Mouse (Mus musculus) T-helper 2 cell (primary cell): Measurements from ENCODE around the gene Sh3pxd2a.

Source experiments
- in situ Hi-C: fragments of 300-600 bp; cut with MboI, MseI; formaldehyde crosslinking; loops from one replicate; pipeline ENCODE4 v1.15.1; 2025; ENCODE audit warnings: high pct_unique_total_duplicates

The Sh3pxd2a gene

GRCm38 (mm10) chr19:47464304-47465241 is at the start of gene Sh3pxd2a:
TSS of gene Sh3pxd2a (minus strand) at chr19:47464401.
- in situ Hi-C loops, result loop anchor here (5.0 kb wide), 1 partner anchor 107 kb away; no protein-coding TSS in a partner anchor

- in situ Hi-C loops, result no loop called here
Measured at GRCm38 (mm10) chr19:47513618-47513897, 49.4 kb upstream of the Sh3pxd2a start.

- in situ Hi-C loops, result no loop called here
Measured at GRCm38 (mm10) chr19:47512794-47513617, 48.8 kb upstream of the Sh3pxd2a start.

GRCm38 (mm10) chr19:47511958-47512357 is 47.8 kb upstream of the Sh3pxd2a start:
- in situ Hi-C loops, result no loop called here

- in situ Hi-C loops, result no loop called here
Measured at GRCm38 (mm10) chr19:47511294-47511675, 47.1 kb upstream of the Sh3pxd2a start.

- in situ Hi-C loops, result no loop called here
Measured at GRCm38 (mm10) chr19:47510473-47511293, 46.5 kb upstream of the Sh3pxd2a start.

GRCm38 (mm10) chr19:47510135-47510472 is 45.9 kb upstream of the Sh3pxd2a start:
- in situ Hi-C loops, result no loop called here

GRCm38 (mm10) chr19:47508771-47509281 is 44.6 kb upstream of the Sh3pxd2a start:
- in situ Hi-C loops, result loop anchor here (5.0 to 10.0 kb wide), 3 partner anchors 213 to 406 kb away; partner anchors contain the start of genes Cfap43 and Itprip

- in situ Hi-C loops, result loop anchor here (5.0 to 10.0 kb wide), 3 partner anchors 214 to 407 kb away; partner anchors contain the start of genes Cfap43 and Itprip
Measured at GRCm38 (mm10) chr19:47508191-47508590, 44.0 kb upstream of the Sh3pxd2a start.

GRCm38 (mm10) chr19:47507128-47508121 is 43.2 kb upstream of the Sh3pxd2a start:
- in situ Hi-C loops, result loop anchor here (5.0 to 10.0 kb wide), 3 partner anchors 215 to 407 kb away; partner anchors contain the start of genes Cfap43 and Itprip

- in situ Hi-C loops, result loop anchor here (5.0 to 10.0 kb wide), 3 partner anchors 146 to 411 kb away; partner anchors contain the start of genes Cfap43 and Itprip
Measured at GRCm38 (mm10) chr19:47503625-47504024, 39.4 kb upstream of the Sh3pxd2a start.

- in situ Hi-C loops, result loop anchor here (5.0 to 10.0 kb wide), 3 partner anchors 145 to 412 kb away; partner anchors contain the start of genes Cfap43 and Itprip
Measured at GRCm38 (mm10) chr19:47502563-47502962, 38.4 kb upstream of the Sh3pxd2a start.

GRCm38 (mm10) chr19:47500389-47501011 is 36.3 kb upstream of the Sh3pxd2a start:
- in situ Hi-C loops, result loop anchor here (5.0 to 10.0 kb wide), 3 partner anchors 143 to 414 kb away; partner anchors contain the start of genes Cfap43 and Itprip

GRCm38 (mm10) chr19:47499841-47500240 is 35.6 kb upstream of the Sh3pxd2a start:
- in situ Hi-C loops, result loop anchor here (5.0 to 10.0 kb wide), 3 partner anchors 143 to 415 kb away; partner anchors contain the start of genes Cfap43 and Itprip

- in situ Hi-C loops, result no loop called here
Measured at GRCm38 (mm10) chr19:47498942-47499341, 34.7 kb upstream of the Sh3pxd2a start.

- in situ Hi-C loops, result no loop called here
Measured at GRCm38 (mm10) chr19:47497736-47498135, 33.5 kb upstream of the Sh3pxd2a start.

- in situ Hi-C loops, result no loop called here
Measured at GRCm38 (mm10) chr19:47497313-47497712, 33.1 kb upstream of the Sh3pxd2a start.

GRCm38 (mm10) chr19:47493017-47493997 is 29.1 kb upstream of the Sh3pxd2a start:
- in situ Hi-C loops, result no loop called here
